Mouse (Mus musculus): ENCODE results near the gene Pbp2.

The Pbp2 gene

DNA sequence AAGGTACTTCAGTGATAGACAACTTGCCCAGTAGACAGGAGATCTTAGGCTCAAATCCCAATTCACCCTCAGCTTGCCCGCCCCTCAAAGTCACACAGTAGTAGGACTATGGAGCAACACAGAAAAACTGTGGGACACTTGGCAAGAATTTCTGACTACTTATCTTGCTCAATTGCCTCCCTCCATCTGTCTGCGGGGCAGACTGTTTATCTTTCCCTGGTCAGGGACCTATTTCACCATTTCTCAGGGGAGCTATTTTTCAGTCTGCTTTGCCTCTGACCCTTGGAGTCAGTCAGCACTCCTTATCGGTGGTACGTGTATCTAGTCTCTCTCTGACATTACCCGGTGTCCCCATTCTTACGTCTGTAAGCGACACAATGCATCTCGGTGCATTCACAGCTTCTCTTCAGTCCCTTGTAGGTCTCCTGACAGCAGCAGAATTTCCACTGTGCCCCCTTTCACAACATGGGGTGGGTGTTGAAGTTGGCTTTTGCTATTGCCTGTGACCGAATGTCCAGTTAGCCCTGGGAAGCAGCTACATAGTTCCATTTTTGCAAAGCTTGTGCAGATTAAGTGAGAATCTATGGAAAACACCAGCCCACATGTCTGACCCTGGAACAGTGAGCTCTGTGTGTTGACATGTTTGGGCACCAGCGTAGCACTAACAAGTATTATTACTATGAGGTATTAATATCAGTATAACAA is 7.6 kb downstream of the Pbp2 start:
- DNase-seq (ENCODE audit: low spot score) = no peak

DNA sequence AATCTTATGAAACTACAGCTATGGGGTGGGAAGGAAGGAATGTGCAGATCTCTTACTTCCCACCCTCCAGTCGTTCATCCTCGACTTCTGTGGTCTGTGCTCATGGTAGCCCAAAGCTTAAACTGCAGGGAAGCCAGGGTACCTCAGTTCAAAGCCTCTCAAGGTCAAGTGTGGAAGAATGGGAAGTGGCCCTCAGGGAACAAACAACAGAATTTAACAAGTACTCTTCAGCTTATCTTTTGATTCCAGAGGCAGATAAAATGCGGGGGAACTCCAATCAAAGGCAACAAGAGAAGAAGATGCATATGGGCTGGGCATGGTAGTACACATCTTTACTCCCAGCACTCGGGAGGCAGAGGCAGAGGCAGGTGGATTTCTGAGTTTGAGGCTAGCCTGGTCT is 9.7 kb downstream of the Pbp2 start:
- no peak for DNase-seq (ENCODE audit: low spot score)

DNA sequence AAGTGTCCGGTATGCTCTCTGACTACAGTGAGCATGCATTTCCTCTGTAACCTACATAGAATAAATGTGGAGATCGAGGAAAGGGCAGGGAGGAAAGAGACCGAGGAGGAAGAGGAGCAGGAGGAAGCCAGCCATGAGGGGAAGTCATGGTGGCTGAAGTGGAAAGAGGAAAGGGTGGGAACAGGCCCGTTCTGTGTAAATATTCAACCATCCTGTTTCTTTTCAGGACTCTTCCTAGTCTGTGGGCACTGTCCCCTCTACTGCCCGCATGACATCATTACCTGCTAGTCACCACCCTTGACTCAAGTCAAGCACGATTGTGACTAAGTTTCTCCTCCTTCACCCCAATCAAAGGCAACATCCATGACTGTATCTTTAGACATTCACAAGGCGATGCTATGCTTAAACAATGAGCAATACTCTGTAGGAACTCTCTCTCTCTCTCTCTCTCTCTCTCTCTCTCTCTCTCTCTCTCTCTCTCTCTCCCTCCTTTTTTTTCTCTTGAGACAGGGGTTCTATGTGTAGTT is 11.1 kb downstream of the Pbp2 start:
- no peak for DNase-seq (ENCODE audit: low spot score)

DNA sequence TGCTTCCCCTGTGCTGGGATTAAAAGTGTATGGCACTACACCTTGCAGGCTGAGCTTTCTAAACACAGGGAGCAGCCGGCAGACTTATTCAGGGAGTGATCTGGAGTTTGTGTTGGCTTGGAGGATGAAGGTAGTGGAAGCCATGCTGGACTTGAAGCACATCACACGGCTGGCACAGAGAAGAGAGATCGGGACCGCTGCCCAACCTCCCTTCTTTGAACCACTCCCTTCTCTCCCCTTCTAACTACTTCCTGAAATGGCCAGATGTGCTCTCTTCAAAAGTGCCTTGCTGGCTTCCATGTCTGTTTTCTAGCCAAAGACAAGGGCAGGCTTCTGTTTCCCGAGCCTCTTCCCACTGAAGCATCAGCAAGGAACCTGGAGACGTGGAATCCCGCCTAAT is 12.6 kb downstream of the Pbp2 start:
- DNase-seq (ENCODE audit: low spot score) = no peak

DNA sequence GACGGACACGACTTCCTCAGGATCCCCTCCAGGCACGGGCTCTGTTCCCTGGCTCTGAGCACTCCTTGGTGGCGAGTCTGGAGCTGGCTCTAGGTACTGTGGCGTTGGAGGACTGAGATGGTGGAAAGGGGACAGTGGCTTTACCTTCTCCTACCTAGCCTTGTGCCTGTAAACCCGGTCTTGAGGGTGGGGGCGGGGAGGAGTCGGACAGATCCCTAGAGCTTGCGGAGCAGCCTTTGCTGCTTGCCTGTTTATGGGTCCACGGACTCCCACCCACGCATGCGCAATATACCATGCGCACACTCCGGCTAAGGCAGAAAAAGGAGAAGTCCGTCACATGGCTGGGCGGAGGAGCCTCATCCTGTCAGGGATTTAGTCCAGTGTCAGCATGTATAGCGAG is 13.9 kb downstream of the Pbp2 start:
- DNase-seq (ENCODE audit: low spot score) = no peak

DNA sequence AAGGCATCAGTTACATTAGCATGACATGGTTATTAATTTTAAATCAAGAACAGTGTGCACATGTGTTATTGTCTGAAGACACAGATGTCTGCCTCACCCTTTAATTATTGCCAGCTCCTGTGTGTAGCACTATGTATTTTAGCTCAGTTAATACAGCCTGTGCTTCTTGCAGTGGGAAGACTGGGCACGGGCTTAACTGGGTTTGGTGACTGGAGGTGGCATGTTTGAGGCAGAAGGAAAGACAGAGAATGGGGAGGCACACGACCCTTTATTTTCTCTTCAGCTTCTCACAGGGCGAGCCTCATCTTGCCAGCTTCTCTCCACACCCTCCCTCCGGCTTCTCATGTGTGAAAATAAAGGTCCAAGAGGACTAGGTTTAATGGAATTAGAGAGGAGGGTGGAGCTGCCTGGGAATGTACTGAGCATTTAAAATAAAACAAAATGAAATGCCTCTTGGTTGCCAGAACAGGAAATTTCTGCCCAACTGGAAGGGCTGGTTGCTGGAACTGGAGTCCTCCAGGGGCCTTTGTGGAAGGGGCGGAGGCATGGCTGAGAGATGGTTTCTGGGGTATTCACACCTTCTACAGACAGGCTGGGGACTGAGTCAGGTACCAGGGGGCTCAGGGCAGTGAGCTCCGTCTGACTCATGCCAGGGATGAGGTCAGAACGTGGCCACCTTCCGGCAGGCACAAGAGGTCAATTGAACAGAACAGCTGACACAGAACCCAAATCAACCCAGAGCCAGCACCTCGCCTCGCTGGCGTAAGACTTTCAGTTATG is 14.9 kb downstream of the Pbp2 start:
- DNase-seq (ENCODE audit: low spot score) = no peak

DNA sequence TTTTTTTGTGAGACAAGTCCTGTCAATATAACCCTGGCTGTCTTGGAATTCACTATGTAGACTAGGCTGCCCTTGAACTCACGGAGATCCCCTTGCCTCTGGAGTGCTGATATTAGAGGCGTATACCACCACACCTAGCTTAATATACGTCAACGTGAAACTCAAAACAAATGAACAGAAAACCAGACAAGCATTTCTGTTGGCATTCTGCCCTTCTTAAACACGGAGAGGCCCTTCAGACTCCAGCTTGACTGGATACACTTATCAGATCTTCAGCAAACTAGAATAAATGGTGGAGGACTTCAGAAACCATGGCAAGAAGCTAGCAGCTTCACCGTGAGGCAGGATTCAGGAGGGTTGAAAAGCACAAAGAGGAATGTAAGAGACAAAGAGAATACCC is 16.1 kb downstream of the Pbp2 start:
- no peak for DNase-seq (ENCODE audit: low spot score)

DNA sequence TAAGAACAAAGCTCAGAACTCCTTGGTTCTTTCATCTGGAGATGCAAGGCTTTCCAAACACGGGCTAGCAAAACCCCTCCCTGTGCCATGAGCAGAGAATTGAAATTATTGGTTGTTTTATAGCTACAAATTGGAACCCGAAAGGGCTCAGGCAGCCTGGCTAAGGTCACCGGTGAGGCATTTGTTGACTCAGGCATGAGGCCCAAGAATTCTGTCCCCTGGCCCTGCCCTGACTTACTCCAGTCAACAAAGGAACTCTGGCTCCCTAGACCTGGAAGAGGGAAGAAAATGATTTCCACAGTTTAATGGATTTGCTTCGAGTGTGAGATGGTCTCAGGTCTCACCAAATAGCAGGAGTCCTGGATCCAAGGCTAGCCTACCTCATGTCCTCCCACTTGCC is 17.8 kb downstream of the Pbp2 start:
- DNase-seq (ENCODE audit: low spot score) = no peak

DNA sequence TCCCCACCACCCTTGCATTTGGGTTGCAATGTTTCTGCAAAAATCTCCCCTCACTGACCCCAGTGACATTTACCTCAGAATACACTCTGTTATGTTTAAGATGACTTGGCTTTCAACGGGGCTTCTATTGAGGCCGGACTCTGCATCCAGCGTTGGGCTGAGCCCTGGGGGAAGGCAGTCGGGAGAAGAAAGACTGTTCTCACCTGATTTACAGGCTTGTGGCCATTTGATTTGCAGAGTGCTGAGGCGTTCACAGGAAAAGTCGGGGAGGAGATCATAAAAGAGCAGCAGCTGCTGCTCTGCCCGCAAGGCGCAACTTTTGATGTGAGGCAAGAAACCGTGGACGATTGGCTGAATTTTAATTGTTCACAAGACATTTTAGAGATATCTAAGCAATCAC is 30.3 kb downstream of the Pbp2 start:
- no peak for DNase-seq (ENCODE audit: low spot score)

DNA sequence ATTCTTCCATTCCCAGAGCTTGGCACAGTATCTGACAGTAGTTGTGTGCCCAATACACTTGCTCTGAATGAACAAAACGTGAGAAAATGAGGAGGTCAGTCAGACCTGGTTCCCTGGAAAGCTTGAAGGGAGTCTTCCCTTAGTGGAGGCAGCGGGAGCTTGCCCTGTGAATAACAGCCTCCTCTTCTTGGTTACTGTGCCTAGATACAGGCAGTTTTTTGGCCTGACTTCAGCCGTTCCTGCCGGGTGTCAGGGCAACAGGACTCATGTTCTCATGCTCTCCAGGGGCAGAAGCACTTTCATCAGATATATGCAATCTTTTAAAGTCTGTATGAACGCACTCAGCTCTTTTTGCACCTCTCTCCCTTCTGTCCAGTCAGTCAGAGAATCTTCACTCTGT is 30.9 kb downstream of the Pbp2 start:
- DNase-seq (ENCODE audit: low spot score) = no peak

DNA sequence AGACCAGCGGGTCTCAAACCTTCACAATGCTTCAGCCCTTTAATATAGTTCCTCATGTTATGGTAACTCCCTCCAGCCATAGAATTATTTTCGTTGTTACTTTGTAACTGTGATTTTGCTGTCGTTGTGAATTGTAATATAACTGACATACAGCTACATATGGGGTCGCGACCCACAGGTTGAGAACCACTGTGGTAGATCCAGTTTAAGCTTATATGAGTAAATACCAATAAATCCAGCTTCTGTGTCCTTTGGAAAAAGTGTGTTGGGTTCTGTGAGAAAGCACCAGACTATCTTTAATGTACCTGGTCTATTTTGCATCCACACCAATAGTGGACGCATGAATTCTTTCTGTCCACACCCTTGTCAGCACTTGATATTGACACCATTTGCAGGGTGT is 31.9 kb downstream of the Pbp2 start:
- DNase-seq (ENCODE audit: low spot score) = no peak

DNA sequence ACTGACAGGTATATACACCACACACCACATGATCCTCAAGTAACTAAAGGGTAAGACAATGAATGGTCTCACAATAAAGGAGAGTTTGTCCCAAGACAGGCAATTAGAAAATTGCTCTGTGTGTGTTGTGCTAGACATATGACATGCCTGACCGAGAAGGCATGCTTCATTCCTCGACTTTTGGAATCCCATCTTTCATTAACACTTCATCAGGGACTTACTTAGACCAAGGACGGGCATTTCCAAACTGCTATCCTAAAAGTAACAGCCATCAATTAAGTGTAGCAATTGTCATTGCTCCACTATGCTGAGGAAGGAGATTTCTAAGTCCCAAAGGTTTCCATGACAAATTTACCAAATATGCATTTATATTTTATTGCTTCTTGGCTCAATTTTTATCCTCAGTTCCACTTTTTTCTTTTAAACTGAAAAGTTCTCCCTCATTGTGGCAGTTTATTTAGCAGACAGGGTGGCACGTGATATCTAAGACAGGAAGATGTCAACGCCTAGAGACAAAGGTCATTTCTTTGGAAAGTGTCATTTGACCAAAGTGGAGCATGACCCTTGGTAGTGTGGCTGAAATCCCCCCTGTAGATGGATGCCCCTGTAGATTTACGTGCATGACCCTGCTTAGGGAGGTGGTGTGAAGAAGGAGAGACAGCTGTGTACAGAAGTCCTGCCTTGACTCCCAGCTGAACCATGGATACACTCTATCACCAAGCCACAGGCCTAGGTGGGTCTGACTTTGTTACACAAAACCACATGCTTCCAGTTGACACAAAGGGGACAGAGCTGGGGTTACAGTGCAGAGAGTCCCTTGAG is 33.5 kb downstream of the Pbp2 start:
- no peak for DNase-seq (ENCODE audit: low spot score)

DNA sequence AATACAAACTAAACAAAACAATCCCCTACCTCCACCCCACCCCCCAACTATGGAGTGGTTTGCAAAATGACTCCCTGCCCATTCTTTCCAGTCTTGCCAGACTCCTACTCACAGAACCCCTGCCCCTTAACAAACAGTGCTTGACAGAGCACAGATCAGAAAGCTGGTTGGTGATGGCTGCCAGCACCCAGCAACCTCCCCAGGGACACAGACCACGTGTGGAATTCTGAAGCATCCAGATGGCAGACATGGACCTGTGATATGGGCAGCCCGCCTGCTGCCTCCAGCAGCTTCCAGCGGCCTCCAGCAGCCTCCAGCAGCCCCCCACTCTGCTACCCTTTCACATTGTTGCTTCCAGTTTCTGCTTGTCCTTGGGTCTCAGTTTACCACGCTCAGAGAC is 35.0 kb downstream of the Pbp2 start:
- no peak for DNase-seq (ENCODE audit: low spot score)

DNA sequence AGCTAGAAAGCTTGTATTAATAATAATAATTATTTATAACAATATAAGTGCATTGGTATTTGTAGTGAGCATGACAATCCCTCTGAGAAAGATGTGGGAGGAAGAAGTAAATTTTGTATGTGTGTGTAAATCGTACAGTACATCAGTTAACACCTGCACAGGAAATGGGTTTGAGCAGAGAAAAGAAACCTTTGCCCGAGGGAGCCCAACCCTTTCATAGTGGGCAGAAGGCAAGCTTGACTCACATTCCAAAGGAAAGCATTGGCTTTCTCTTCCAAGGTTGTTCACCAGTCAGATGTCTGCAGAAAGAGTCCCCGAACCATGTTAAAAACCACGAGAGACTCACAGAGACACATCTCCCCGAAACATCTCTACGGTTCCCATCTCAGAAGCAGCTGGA is 37.1 kb downstream of the Pbp2 start:
- DNase-seq (ENCODE audit: low spot score) = no peak

DNA sequence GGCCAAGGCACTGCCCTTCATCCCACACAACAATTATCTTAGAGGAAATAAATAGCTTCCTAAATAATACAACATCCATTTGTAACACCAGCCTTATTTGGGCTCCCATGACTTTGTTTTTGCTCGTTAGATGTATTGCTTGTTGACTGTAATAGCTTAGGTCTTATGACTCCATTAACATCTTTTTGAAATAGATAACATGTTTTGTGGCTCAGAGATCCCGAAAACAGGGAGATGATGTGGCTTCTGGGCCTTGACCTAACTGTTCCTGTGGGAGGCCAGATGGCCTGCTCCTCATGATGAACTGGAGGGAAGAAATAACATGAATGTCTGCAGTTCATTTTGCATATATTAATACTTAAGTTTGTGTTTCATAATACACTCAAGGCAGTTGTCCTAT is 38.4 kb downstream of the Pbp2 start:
- DNase-seq (ENCODE audit: low spot score) = no peak

DNA sequence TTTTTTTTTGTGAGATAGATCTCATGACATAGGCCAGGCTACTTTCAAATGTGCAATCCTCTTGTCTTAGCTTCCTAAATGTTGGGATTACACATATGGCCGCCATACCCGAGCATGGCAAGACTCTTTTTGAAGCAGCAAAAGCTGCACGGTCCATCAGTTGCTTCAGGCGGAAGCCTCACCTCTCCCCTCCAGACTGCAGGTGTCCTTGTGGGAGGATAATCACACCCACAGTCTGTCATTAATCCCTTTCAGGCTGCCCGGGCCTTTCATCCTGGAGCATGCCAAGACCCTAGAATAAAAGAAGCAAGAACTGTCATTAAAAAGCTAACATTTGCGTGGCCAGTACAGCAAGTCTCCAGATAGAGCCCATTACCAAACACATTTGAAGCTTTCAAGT is 40.6 kb downstream of the Pbp2 start:
- no peak for DNase-seq (ENCODE audit: low spot score)

DNA sequence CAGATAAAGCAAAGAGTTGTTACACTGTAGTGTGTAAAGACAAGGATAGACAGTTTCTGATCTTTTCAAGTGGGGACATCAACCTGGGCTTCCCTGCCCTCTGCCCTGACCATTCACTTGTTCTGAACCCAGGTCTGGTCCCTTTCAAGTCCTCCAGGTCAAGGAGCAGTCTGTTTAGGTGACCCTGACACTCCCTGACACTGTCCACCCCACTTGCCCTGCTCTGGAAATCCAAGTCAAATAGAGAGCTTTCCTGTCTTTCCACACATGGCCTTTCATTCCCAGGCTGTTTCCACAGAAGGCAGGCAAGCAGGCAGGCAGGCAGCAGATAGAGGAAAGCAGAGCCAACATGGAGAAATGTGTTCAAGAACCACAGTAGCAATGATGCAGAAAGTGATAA is 41.8 kb downstream of the Pbp2 start:
- DNase-seq (ENCODE audit: low spot score) = no peak

DNA sequence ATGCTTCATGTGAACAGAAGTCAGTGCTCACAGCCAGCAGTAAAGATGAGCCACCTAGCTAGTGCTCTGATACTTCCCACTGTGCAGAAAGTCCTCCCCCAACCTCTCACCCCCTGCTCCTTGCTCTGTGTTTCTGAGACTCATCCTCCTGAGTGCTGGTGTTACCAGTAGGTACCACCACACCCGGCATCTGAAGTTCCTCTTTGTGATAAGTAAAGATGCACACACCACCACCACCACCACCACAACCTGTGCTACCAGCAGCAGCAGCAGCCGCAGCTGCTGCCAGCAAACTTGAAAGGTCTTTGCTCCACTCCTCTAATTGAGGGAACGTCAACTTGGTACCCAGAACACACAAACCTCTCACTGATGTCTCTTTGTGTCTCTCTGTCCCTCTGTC is 43.0 kb downstream of the Pbp2 start:
- DNase-seq (ENCODE audit: low spot score) = no peak

DNA sequence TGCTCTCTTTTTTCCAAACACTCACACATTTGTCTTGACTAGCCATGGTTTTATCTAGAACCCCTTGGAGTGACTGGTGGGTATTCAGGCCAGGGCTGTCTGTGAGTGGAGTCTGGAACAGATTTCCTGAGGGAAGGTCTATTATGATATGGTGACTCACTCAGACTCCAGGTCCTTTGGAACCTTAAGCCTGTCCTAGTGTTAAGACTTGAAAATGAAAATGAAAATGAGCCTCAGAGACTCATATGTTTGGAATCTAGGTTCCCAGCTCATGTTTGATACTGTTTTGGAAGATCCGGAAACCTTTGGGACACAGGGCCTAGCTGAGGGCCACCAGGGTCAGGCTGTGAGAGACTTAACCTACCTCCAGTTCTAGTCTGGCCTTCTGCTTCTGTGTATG is 44.1 kb downstream of the Pbp2 start:
- no peak for DNase-seq (ENCODE audit: low spot score)

DNA sequence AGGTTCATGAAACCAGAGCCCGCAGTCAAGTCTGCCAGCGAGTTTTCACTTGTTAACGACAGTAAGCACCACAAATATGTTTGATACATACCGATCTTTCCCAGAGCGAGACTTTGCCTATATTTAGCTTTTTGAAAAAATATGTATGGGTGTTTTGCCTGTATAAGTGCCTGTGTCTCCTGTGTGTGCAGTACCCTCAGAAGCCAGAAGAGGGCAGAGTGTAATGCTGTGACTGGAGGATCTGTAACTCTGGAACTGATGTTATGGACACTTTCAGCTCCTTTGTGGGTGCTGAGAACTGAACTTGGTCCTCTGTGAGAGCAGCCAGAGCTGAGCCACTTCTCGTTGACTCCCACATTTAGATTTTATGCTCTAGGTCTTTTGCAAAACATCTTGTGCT is 46.1 kb downstream of the Pbp2 start:
- no peak for DNase-seq (ENCODE audit: low spot score)

DNA sequence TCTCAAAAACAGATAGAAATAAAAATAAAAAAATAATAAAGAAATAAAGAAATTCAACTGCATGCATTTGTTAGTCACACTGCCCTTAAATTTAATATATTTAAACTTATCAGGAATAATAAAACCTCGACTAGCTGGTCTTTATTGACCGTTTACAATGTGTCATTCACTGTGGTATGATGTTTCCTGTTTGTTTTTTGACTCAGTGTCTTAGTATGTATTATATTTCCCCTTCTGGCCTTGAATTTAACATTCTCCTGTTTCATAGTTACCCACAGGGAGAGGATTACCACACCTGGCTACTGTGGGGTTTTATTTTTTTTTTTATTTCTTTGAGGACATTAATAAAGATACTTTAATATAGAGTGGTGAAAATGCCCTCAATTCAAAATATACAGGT is 47.6 kb downstream of the Pbp2 start:
- no peak for DNase-seq (ENCODE audit: low spot score)

DNA sequence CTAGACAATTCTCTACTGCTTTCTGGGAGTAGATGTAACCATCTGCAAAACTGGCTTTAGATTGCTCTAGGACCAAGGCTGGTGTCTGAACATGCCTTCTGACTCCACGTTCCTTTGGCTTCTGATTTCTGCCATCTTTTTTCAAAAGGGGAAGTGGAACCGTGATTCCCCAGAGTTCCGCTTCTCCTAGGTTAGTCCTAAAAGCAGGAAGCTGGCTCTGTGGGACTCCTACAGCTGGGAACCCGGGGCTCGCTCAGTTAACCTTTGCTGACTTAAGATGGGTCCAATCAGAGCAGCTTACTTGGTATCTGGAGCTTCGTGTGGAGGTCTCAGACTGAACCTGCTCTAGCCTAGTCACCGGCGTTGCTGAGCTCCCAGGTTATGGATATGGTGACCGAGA is 49.1 kb downstream of the Pbp2 start:
- no peak for DNase-seq (ENCODE audit: low spot score)

DNA sequence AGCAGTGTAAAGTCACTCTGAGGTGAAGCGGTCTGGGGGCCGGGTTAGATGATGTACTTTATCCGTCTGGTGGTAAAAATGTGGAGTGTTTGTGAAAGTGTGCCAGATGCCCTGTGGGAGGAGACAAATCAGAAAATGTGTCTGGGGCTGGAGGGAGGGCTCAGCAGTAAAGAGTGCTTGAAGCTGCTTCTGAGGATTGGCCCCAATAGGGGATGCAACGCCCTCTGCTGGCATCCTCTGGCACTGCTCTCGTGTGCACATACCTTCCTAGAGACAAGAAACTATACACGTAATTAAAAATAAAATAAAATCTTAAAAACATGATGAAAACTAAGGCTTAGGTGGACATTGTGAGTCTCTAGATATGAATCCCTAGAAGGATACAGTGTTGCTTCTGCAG is 49.8 kb downstream of the Pbp2 start:
- no peak for DNase-seq (ENCODE audit: low spot score)

Measured in ovary, postnatal 36 days (tissue).